Mouse (Mus musculus): Measurements from ENCODE around the gene Nrxn1.

Gene Nrxn1

DNA sequence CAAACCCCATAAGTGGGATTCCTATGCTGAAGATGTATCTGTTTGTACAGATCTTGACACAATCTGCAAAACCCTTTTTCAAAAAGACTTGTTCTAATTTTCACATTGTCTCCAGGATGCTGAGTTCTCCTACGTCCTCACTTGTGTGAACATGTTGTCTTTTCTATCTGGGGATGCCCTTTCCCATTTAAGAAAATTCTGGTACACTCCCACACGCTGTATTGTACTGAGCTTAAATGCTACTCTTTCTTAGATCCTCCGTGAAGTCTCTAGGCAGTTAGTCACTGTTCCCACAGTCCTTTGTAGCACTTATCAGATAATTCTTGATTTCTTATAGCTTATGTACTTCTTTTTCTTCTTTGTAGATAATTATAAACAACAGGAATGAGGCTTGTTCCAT, 997.9 kb downstream of the Nrxn1 start:
- in situ Hi-C loops (cut with MboI, MseI): no loop called here

DNA sequence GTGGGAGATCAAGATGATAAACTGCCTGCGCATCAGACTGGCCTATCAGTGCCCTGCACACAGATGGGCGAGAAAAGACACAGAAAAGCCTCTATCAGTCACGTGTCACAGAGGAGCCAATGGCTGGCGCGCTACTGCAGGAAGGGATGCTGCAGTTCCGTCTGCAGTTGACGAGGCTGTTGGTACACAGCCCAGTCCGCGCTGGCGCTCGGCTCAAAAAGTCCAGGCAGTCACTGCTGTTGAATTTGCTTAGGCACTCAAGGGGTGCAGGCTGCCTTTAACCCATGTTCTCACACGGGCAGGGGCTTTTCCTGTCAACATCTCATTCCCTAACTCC, 1004.6 kb downstream of the Nrxn1 start:
- in situ Hi-C loops (cut with MboI, MseI): no loop called here

DNA sequence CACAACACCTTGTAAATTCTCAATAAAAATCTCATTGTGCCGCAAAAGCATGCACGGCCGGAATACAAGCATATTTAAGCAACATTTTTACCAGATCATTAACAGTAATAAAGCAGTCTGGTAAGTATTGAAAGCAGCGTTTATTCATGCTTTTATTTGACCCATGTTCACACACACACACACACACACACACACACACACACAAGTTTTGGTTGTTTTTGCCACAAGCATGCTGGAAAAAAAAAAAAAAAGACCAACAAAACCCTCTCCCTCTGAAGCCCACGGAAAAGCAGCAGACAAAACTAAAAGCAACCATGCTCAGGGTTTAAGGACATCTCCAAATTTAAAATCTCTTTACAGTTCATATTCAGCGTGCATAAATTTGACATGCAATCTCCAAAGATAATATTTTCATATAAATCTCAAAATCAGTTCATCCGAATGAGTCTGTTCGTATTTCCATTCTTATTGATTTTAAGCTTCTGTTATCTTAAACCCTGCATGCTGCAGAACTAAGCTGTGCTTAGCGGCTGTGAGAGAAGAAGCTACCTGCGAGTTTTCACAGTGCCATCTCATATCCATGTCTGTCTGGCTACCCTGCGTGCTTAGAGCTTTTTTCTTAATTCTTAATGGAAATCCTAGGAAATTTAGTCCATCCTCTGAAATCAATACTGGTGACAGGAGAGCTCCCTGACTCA, 1005.1 kb downstream of the Nrxn1 start:
- in situ Hi-C loops (cut with MboI, MseI): no loop called here

DNA sequence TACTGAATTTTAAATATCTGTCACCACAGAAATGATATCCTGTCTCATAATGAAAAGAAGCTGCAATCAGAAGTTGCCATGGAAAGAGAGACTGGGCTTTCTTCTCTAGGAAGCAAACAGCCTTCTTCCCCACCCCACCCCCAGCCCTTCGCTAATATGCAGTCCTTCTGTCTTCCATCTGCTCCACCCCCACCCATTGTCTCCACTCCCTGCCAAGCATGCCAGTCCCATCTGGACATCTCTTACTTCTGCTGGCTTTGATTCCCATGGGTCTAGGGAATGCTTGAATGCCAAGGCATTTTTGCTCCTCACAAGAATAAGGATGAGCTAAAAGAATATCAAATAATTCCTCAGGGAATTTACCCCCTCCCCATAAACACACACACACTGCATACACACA, 1006.0 kb downstream of the Nrxn1 start:
- in situ Hi-C loops (cut with MboI, MseI): no loop called here

DNA sequence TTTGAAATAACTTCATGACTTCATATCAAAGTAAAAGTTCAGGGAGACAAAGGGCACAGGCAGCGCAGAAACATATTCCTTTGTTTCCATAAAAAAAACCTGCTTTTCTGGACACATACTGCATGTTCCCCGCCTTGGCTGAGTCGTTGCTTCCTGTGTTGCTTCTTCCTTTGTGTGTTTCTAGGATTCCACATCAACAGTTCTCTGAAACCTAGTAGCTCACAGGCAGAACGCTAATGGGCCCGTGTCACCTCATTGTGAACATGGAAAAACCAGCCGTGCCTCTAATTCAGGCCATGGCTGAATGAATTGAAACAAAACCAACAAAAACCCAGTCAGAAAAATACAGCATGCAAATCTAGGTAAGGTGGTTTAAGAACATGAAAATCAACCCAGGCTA, 1013.9 kb downstream of the Nrxn1 start:
- in situ Hi-C loops (cut with MboI, MseI): no loop called here

DNA sequence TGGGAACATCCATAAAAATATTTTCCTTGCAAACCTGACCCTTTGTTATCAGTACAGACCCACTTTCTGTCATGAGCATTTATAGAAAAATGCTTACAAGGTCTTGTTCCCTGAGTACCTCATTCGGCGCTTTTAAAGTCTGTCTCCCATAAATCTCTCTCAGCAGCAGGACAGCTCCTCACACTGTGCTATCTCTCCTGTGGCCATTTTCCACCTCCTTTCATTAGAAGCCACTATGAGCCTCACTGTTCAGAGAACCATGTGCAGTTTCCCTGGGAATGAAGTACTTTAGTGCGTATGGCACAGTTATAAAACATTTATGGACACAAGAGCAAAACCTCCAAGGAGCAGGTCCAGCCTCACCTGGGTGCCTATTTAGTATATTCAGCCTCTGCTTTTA, 1014.4 kb downstream of the Nrxn1 start:
- in situ Hi-C loops (cut with MboI, MseI): no loop called here

DNA sequence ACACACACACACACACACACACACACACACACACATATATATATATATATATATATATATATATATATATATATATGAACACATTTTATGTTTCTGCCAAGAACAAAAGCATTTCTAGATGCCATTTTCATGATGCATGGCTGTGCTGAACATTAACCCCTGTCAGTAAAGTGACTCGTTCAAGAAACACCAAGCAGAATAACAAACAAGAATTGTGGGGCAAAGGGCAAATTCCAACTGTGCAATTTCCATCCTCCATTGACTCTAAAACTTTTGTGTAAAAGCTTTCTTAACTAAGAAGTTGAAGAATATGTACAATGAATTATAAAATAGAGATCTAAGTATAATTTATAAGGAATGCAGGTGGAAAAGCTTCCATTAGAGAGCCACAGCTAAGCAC, 1030.0 kb downstream of the Nrxn1 start:
- in situ Hi-C loops (cut with MboI, MseI): no loop called here

DNA sequence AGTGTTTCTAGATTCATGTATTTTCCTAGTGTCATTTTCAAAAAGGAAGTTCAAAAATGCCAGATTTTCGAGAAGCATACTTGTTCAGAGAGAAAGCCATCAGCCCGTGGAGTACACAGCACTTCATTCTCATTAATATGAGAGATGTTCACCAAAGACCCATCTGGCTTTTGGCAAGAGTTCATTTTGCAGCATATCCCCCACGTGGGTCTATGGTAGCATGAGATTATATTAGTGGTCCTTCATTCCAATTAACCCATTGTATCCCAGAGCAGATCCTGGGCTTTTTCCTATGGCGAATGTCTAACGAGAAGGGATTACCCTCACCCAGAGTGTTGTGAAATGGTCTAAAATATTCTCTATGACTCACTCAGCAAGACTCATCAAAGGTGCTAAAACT, 1032.0 kb downstream of the Nrxn1 start:
- in situ Hi-C loops (cut with MboI, MseI): no loop called here

DNA sequence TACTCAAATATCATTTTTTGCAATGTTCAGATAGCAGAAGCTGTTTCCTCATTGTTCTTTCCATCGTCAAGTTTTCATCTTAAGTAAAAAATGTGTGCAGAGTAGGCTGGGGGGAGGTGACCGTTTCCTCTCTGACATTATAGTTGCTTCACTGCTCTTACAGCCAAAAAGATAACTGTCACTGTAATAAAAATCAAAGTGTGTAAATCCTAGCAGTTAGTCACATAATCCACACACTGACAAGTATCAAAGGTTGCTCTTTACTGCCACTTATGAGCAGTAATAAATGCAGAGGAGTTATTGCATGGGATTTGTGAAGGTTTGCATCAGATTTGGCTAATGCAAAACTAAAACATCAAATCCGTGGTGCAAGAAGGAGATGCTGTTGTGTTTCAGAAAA, 1032.7 kb downstream of the Nrxn1 start:
- in situ Hi-C loops (cut with MboI, MseI): no loop called here

DNA sequence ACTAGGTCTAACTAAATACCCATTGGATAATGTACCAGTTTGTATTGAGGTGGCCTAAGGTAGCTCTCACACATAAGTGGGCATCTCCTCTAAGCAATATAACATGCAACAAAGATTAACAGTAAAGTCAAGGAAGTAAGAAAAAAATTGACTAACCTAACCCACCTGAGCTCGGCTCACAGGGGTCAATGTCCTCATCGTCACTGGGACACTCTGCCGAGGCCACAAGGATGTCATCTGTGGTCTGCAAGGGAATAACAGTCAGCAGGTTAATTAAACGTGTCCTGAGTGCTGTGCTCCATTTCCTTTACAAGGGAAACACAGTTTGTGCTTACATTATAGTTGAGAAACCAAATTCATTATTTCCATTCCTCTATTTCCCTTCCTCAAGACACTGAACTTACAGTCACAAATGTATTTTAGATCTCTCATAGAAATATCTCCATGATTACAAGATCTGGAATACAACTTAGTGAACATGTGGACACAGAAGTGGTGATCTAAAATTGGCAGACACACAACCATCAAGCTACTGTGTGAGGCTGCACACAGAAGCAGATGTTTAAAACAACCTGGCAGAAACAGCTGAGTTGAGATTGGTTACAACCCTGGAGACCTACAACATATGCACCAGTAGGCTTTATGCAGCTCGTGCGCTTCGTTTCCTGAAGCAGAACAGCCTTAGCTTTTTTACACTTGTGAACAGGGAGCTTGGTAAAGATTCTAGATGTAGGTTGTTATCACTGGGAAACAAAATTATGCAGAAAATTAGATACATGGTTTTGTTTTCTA, 1033.4 kb downstream of the Nrxn1 start:
- in situ Hi-C loops (cut with MboI, MseI): no loop called here

DNA sequence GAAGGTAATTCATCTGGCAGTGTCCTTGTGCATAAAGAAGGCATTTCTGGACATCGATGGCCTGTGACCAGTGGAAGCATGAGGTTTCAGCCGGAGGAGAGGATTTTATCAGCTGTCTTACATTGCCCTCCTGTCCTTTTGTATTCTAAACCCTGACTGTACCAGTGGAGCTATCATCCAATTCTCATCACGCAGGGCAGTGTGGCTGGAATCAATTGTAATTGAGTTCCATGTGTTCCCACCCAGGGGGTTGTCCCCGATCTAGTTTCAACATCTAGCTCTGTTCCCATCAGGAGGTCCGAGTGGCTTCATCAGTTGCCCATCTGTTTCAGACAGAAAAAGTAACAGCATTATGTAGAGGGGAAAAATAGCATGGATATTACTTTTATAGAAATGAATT, 1038.6 kb downstream of the Nrxn1 start:
- in situ Hi-C loops (cut with MboI, MseI): no loop called here

DNA sequence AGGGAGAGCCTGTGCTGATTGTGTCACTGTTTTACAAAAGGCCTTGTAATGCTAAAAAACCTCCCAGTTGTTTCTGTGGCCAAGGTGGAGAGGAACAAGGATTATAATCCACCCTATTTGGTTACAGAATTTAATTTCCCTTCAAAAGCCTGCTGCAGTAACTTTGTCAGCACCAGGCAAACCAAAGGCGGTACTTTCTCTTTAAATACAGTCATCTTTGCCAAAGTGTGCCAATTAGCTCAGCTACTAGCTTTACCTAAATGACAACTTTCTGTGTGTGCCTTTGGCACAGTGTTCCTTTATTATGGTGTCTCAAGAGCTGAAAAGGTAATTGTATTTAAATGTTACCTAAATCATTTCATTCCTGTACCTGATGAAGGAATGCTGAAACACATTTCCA, 1053.6 kb downstream of the Nrxn1 start:
- in situ Hi-C loops (cut with MboI, MseI): no loop called here

DNA sequence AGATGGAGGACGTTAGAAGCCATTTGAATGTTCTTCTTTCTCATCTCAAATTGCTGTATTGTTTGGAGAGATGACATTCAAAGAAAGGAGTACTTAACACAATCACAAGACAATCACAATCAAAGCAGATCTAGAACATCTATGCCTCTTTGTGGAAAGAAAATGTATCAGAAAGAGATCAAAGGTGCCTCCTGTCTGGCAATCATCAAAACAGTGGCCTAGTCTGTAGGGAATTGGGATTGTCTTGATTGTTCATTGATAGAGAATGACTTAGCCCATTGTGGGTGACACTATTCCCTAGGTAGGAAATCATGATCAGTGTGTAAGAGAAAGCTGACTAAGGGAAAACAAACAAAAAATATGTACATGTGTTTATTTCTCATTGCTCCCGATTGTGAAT, 1060.5 kb downstream of the Nrxn1 start:
- in situ Hi-C loops (cut with MboI, MseI): no loop called here

DNA sequence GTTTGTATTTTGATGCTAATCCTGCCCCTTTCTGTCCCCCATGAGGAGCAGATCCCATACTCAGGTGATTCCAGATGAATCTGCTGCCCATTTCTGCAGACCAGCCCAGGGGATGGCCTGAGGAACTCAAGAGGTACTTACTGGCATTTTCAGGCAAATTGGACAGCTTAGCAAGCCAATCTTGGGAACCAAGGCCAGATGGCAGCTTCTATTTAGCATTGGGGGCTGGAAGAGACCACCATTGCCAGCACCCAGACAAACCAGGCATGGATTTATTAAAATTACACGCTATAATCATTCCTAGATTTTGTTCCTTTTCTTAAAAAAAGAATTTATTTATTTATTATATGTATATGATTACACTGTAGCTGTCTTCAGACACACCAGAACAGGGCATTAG, 1076.2 kb downstream of the Nrxn1 start:
- in situ Hi-C loops (cut with MboI, MseI): no loop called here

DNA sequence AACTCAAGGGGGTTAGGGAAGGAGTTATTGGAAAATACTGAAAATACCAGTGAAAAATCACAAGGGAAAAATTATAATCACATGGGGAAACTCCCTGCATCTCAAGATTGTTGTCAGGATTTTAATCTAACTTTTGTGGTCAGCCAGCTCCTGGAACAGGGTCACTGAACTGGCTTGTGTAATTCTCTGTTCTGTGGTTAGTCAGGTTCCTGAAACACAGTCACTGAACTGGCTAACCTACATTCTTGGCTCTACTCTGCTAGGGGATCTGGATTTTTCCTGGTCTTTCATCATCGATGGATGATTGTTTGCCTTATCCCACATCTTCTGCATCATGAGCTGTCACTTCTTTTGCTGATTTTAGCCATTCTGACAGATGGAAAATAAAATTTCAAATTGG, 1081.1 kb downstream of the Nrxn1 start:
- in situ Hi-C loops (cut with MboI, MseI): no loop called here

DNA sequence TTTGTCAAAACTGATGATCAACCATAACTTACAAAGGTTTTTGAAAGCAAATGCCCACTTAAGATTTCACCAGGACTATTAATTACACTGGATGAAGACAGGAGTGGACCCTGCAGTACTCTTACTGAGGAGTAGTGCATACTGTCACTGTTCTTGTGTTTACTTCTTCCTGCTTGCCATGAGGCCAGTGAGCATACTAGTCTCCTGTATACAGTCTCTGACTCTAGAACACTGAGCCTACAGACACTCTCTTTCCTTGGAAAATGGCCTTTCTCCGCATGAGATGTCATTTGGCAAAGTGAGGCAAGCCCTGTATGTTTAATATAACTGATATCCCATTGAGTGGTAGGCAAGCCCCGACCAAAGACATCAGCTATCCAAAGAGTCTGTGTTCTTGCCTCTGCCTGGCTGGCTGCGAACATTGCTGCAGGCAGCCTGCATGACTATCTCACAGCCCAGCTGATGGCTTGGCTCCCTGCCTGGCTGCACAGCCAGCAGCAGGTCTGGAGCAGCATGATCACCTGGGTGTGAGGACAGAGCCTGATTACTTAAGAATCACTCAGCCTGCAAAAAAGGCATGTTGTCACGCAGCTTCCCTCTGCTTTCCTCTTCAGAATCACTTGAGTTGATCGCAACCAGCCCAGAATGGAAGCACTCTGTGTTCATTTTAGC, 1085.3 kb downstream of the Nrxn1 start:
- in situ Hi-C loops (cut with MboI, MseI): no loop called here

DNA sequence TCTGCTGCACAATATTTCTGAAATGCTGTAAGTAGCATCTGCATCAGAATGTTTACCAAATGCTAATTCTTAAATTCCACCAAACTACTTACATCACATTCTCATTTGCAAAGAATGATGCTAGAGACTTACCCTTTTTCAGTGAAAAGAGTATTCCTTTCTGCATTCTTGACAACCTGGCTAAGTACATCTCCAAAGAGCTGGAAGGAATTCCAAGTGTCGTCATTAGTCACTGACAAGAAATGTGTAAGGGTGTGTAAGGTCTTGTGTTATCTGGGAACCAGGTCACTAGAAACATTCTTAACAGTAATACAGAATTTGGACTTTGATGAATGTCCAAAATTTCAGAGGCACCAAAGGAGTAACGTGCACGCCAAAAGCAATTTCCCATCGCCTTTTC, 1102.2 kb downstream of the Nrxn1 start:
- in situ Hi-C loops (cut with MboI, MseI): no loop called here
